Mouse (Mus musculus): Measurements from ENCODE around the gene Gnpnat1. TPM values are rescaled to one million over a fixed set of nuclear protein-coding genes. Genes with fewer than 3 reads are reported as not detected.

Gene Gnpnat1
- total RNA-seq, 2 experiments from 2014 or later: 14.9 to 15.9 TPM

Small RNA genes within 50 kb of the gene (microRNA-seq; reads per million reads assigned to microRNA genes)
- 0 reads per million in 2 experiments for gene Gm25353

Other genes with a start within 250 kb of the Gnpnat1 start
- 10 to 100 TPM; 24.5 to 27.9 TPM for gene Gpr137c, start 185.2 kb downstream of the Gnpnat1 start, total RNA-seq (2021)
- gene Txndc16, start 184.6 kb downstream of the Gnpnat1 start, total RNA-seq (2021): 10 to 100 TPM; 67.8 to 68.8 TPM
- 10 to 100 TPM; 23.4 to 25.5 TPM for gene Ero1l, start 86.1 kb downstream of the Gnpnat1 start, total RNA-seq (2021)
- 100 to 1,000 TPM; 102 to 112 TPM for gene Psmc6, start 75.1 kb downstream of the Gnpnat1 start, total RNA-seq (2021)
- 10 to 100 TPM; 19.1 to 20.1 TPM for gene Styx, start 53.8 kb downstream of the Gnpnat1 start, total RNA-seq (2021)
- gene Fermt2, start 125.2 kb upstream of the Gnpnat1 start, total RNA-seq (2021): 100 to 1,000 TPM in 1 of 2 experiments, 10 to 100 TPM in 1; 90.8 to 117 TPM